Mouse (Mus musculus): ENCODE results near the gene Chrm4. TPM values are rescaled to one million over a fixed set of nuclear protein-coding genes. Genes with fewer than 3 reads are reported as not detected.

Chrm4 gene
- polyA plus RNA-seq, 1 experiment: 0.11 TPM

- peak; percentile 67 for DNase-seq (ENCODE audit: low spot score)
Measured at GRCm38 (mm10) chr2:91944170-91944950, 17.3 kb downstream of the Chrm4 start.

GRCm38 (mm10) chr2:91945483-91945882 is 18.4 kb downstream of the Chrm4 start, which contains the start of gene Gm9821:
Gene Gm9821, plus strand, starts transcription at chr2:91945703.
- DNase-seq (ENCODE audit: low spot score): no peak

- DNase-seq (ENCODE audit: low spot score): no peak
Measured at GRCm38 (mm10) chr2:91946836-91947235, 19.8 kb downstream of the Chrm4 start.

GRCm38 (mm10) chr2:91947397-91948150 is 20.5 kb downstream of the Chrm4 start:
- DNase-seq (ENCODE audit: low spot score): no peak

GRCm38 (mm10) chr2:91948151-91948509 is 21.1 kb downstream of the Chrm4 start:
- DNase-seq (ENCODE audit: low spot score): no peak

- DNase-seq (ENCODE audit: low spot score): no peak
Measured at GRCm38 (mm10) chr2:91948792-91949241, 21.8 kb downstream of the Chrm4 start.

- DNase-seq (ENCODE audit: low spot score): no peak
Measured at GRCm38 (mm10) chr2:91949411-91950274, 22.6 kb downstream of the Chrm4 start.

GRCm38 (mm10) chr2:91950275-91951085 is 23.4 kb downstream of the Chrm4 start:
- no peak for DNase-seq (ENCODE audit: low spot score)

- DNase-seq (ENCODE audit: low spot score): no peak
Measured at GRCm38 (mm10) chr2:91953825-91954224, 26.8 kb downstream of the Chrm4 start.

GRCm38 (mm10) chr2:91955121-91955591 is 28.1 kb downstream of the Chrm4 start:
- no peak for DNase-seq (ENCODE audit: low spot score)

GRCm38 (mm10) chr2:91955875-91956274 is 28.8 kb downstream of the Chrm4 start:
- DNase-seq (ENCODE audit: low spot score): no peak

- DNase-seq (ENCODE audit: low spot score): no peak
Measured at GRCm38 (mm10) chr2:91957096-91957495, 30.0 kb downstream of the Chrm4 start.

GRCm38 (mm10) chr2:91958049-91958448 is 31.0 kb downstream of the Chrm4 start:
- no peak for DNase-seq (ENCODE audit: low spot score)

GRCm38 (mm10) chr2:91958701-91959457 is 31.8 kb downstream of the Chrm4 start:
- DNase-seq (ENCODE audit: low spot score): no peak

GRCm38 (mm10) chr2:91959544-91960410 is 32.7 kb downstream of the Chrm4 start:
- DNase-seq (ENCODE audit: low spot score): no peak

- no peak for DNase-seq (ENCODE audit: low spot score)
Measured at GRCm38 (mm10) chr2:91960459-91960858, 33.4 kb downstream of the Chrm4 start.

- no peak for DNase-seq (ENCODE audit: low spot score)
Measured at GRCm38 (mm10) chr2:91961901-91962761, 35.1 kb downstream of the Chrm4 start.

- no peak for DNase-seq (ENCODE audit: low spot score)
Measured at GRCm38 (mm10) chr2:91962864-91963401, 35.9 kb downstream of the Chrm4 start.
